Mouse (Mus musculus): ENCODE data around the gene Cacna2d4.

Cacna2d4 gene

DNA sequence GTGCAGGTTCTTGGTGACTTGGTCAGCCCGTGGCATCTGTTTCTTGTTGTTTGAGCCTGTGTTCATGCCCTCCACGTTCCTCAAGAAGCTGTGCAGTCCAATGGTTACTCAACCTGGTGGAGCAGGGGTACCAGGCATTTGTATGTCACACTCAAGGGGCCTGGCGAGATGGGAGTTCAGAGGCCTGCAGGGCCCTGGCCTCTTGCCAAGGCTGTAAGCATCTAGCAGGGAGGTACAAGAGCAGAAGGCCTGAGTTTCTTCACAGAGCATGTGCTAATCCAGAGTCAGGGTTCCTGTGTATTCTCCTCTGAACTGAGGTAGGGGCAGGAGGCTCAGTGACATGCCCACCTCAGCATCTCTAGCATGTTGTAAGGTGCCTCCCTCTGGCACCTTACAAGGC lies 76.8 kb downstream of the Cacna2d4 start:
- DNase-seq, result peak; percentile 42

DNA sequence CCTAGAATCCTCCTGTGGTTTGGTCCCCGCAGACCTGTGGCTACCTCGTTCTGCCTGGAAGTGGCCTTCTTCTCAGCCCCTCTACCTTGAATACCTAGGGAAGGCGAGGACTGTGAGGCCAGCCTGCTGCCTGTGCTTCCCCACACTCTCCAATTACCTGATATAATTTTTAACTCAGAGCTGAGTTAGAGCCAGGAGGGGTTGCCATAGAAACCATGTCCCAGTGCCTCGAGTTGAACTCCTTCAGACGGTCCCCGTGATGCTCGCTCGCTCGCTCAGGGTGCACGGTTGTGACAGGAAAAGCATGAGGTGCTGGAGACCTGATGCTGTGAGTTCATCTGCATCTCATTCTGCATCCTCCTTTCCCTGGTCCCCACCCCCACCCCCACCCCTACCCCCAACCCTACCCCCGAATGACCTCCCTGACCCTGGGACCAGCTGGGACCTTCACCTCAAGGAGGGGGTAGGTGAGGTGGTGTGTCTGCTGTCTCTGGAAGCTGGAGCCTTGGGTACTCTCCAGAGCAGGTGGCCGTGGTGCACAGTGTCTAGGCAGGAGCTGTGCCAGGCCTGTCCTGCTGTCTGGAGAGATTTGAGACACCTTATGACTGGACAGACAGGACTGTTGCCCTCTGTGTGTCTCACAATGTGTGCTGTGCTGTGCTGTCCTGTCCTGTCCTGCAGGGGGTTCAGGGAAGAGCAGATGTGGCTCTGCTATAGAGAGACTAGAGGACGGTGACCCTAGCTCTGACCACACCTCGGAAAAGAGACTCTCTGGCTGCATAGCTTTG lies 77.5 kb downstream of the Cacna2d4 start:
- DNase-seq, result no peak

DNA sequence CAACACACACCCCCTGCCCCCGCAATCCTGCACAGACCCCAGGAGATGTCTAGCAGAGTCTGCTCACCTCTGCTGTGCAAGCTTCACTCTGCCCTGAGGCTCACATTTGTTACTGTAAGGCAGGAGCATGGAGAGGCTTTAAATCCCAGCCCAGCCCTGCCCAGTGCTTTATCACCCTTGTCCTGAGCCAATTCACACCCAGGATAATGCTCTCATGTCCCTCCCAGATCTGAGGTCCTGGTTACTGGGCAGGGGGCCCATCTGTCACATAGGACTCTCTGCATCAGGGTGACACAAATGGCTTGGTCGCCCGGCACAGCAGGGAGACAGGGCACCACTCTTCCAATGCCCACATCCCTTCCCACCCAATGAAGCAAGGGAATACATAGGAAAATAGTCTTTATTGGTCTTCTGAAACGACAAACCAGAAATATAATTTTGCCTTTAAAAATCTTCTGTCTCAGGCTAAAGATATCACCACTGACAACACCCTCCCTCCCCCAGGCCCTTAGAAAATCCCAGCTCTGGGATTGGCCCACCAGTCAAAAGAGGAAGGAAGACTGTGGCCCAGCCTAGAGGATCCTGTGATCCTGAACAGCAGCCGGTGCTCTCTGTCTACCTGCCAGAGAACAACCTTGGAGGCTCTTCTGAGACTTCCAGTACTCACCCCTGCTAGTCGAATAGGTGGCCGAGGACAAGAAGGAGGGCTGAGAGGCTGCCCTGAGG lies 78.6 kb downstream of the Cacna2d4 start:
- DNase-seq, result peak; percentile 61

DNA sequence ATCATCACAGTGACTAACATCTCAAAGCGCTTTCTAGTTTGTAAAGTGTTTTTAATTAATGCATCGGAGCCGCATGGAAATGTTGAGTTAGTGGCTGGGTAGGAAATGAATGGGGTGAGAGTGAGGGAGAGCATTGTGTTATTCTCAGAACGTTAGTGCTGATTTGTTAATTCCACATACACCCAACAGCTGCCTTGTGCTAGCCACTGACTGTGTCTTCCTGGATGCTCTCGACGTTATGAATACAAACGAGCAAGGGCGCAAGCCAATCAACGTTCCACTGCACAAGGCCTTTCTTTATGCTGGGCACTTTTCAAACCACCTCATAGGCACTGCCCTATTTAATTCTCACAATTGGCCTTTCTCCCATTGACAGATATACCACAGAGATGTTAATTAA lies 82.4 kb downstream of the Cacna2d4 start:
- peak; percentile 79 for DNase-seq

DNA sequence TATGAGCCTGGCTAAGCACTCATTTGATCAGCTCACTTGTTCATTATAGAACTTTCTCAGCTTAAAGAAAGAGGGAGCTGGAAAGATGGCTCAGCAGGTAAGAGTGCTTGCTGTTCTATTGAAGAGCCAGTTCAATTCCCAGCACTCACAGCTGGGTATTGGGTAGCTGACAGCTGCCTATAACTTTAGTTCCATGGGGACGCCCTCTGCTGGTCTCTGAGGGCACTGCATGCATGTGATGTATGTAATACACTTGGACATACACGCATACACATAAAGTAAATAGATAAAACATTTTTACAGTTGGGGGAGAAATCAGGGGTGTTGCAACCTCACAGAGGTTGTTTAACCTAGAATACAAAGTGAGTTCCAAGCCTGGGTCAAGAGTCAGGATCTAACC lies 83.0 kb downstream of the Cacna2d4 start:
- DNase-seq, result peak; percentile 43

DNA sequence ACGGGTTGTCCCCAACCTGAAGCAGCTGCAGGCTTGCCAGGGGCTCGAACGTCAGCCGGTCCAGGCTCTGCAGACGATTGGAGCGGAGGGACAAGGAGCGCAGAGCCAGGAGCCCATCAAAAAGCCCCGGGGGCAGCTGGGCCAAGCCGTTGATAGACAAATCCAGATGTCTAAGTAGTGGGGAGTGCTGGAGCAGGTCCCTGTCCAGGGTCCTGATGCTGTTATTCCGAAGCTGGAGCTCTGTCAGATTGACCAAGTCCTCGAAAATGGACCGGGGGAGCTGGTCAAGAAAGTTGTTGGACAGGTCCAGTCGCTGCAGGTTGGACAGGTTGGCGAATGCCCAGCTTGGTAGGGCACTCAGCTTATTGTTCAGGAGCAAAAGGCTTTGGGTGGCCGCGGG lies 84.2 kb downstream of the Cacna2d4 start:
- no peak for DNase-seq

DNA sequence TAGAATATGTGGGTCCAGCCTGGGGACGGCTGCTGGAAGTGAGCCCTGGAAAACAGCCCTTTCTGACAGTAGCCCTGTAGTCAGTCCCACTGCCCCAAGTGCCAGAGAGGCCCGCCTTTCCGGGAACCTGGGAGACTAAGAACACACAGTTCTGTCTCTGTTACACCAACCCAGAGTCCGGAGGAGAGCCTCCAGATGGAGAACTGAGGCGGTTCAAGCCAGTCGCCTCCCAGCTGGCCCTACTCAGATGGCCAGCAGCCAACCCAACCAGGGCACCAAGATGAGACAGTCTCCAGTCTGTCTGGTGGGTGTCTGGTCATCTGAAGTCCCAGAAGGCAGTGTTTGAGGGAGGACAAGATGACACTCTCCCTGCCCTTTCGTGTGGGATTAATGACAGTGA lies 85.4 kb downstream of the Cacna2d4 start:
- no peak for DNase-seq

DNA sequence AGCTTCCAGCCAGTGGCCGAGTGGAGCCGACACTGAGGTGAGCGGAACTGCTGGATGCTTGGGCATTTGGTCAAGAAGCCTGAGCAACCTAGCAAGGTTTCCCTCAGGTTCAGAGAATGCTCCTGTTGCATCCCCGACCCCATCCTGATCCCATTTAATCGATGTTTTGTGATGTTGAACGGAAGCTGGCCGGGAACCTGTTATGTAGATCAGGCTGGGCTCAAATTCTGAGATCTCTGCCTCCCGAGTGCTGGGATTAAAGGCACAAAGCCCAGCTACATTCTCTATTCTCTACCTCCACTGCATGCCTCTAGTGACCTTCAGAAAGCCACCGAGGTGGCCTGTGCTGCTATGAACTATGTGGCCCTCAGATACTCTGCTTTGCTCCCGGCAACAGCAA lies 88.5 kb downstream of the Cacna2d4 start:
- no peak for DNase-seq

DNA sequence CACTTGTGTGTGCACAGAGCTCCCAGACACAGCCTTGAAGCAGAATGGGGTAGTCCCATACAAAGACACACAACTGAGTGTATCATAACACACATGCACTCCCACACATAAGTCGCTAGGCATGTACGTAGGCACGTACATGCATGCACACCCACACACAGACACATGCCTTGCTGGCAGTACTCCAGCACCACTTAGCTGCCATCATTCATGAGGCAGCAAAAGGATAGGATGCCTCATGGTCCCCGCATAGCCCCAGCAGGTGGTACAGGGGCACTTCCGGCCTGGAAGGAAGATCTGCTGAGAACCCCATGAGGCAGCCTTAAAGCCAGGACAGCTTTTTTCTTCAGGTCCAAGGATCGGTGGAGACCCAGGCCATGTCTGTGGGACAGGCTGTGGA lies 89.7 kb downstream of the Cacna2d4 start:
- DNase-seq, result peak; percentile 64

DNA sequence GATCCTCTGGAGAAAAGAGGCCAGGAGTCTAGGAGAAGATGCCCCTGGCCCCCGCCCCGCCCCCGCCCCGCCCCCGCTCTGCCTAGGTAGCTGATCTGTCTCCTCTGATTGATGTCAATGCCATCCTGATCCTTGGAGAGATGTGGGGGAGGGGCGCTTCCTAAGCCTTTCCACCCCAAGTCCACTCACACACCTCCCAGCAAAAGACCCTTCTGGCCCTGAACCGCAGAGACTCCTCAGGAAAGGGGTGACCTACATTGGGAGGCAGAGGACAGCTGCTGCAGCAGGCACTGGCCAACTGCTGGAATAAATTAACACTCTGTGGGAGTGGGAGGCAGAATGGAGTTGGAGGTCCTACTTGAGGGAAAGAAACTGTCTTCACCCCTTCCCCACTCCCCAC lies 90.2 kb downstream of the Cacna2d4 start:
- DNase-seq, result peak; percentile 90

DNA sequence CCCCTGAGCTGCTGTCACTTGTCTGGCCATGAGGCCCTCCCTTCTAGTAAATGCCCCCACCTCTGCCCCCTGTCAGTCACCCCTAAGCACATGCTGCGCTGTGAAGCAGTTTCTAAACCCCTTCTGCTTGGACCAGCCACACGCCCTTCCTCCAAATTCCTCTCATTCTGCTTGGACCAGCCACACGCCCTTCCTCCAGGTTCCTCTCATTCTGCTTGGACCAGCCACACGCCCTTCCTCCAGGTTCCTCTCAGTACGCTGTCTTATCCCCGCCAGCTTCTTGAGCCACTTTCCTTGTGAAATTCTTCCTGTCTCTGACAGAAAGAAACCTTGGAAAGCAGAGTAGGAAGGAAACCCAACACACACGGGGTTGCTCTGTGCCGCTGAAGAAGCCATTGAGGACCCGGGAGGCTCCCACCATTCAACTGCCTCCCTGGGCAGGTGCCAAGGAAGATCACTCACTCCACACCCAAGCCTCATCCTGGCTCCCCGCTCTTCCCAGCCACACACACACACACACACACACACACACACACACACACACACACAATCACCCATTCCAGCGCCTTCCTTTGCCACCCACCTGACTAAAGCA lies 92.3 kb downstream of the Cacna2d4 start:
- no peak for DNase-seq

DNA sequence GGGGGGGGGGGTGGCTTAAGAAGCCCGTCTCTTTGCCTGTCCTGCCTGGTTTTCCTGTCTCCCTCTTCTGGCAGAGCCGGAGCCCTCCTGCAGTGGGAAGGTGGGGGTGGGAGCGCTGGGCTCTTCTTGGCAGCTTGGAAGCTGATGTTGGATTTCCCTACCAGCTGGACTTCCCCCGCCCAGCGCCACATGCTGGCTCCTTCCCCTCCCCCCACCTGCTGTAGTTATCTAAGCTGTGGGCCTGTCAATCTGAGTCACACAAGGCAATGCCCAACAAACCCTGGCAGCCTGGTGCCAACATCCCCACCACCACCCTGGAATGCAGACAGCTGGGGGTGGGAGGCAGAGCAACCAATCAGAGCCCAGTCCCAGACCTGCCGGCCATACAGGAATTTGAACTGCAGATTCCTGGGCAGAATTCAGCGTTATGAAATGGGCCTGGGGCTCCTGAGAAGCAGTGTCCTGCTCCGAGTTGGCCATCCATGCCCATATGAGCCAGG lies 92.9 kb downstream of the Cacna2d4 start:
- DNase-seq, result peak; percentile 97

DNA sequence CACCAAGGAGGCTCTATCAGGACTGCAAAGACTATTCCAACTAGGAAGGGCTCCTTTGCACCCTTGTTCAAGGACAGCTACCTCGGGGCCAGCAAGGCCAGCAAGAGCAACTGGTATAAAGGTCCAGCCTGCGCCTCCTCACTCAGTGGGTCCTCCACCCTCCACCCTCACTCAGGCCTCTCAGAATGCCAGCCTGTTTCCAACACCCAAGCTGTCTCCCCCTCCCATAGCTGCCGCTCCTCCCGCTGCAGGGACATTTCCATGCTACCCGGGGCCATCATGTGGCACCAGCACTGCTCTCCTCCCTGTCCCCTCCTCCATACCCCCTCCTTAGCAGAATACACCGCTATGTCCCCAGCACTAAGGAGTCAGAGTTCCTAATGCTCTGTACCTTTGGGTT lies 93.6 kb downstream of the Cacna2d4 start:
- DNase-seq, result peak; percentile 51

DNA sequence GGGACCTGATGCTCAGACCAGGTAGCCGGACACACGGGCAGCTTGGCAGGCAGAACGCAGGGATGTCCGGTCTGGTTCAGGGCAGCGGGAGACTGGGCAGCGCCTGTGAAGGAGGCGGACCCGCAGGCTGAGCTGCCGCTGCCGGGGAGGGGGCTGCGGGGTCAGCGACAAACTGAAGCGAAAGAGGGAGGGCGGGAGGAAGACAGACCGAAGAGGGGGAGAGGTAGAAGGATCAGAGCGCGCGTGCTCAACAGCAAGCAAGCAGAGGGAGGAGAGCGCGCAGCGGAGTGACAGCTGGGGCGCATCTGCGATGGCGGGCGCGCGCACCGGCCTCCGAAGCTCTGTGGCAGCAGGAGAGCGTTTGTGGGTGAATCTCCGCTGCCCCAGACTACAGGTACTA lies 94.2 kb downstream of the Cacna2d4 start, which contains the start of gene Lrtm2:
TSS of gene Lrtm2 (minus strand) at position 261 of the 400 bp plus-strand sequence.
- peak; percentile 85 for DNase-seq

DNA sequence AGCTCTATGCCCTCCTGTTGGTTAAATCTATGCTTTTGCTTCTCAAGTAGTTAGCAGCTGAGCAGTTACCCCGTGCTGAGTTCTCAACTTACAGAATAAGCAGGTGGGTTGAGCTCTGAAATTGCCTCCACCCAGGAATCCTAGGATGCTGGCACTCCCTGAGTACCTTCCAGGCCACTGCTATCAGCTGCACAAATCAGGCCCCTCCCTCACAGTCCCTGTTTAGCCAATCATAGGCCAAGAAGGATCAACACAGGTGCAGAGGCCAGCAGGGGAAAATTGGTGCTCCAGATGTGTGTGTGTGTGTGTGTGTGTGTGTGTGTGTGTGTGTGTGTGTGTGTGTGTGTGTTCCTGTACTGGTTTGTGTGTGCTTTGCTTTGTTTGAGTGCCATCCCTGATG lies 95.8 kb downstream of the Cacna2d4 start:
- no peak for DNase-seq

DNA sequence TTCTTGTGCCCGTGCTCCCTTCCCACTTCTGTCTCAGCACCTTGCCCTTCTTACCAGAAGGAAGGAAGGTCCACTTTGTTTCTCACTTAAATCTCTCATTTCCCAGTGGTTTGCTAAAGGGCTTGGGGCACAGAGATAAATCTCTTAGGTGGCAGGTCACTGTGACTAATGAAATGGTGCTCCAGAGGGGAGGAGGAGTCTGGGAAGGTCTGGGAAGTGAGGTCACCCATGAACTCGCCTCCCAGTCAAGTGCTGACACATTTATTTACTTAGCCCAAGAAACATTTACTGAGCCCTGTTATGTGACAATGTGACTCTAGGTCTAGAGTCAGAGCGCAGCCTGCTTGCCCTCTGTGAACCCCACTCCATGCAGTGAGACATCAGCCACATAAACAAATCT lies 96.9 kb downstream of the Cacna2d4 start:
- DNase-seq, result no peak

DNA sequence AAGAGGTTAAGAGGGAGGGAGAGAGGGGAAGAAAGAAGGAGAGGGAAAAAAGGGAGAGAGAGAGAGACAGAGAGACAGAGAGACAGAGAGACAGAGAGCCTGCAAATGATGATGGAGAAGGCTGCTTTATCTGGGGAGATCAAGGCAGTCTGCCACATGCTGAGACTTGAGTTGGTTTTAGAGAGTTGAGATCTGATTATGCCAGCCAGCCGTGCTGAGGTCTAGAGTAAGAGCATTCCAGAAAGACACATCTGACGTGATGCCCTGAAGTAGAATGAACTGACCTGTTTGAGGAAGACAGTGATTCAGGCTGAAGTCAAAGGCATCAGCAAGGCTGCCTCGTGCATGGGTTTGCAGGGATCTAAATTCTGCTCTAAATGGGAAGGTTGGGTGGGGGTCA lies 97.5 kb downstream of the Cacna2d4 start:
- no peak for DNase-seq

DNA sequence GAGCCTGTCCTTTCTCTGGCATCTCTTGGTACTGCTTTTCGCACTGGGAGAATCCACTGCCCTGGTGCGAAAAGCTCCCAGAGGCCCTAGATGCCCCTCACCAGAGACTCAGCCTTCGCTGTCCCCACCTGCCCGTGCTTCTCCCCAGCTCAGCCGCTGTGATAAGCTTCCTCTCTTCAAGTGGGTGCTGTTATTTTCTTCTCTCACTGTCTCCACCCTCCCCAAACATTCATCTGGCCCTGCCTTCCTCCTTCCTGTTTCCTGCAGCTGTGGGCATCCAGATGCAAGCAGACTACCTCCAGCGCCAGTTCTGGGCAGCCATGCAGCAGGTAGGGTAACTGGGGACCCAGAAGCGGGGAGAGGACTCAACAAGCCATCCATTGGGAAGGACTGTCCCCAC lies 99.8 kb downstream of the Cacna2d4 start:
- no peak for DNase-seq

DNA sequence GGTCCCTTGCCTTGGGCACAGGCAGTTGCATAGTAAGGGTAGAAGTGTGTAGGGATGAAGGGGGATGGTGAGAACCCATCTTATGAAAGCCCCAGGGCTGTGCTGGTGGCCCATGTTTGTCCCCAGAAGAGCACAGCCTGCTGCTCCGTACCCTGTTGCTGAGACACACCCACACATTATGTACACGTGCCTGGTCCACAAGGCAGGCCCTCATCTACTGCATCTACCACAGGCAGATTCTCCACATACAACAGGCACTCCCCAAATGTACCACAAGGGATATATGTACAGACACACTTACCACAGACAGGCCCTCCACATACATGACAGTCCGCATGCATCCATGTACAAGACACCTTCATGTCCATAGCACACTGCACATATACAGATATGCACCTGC lies 101.0 kb downstream of the Cacna2d4 start:
- no peak for DNase-seq

DNA sequence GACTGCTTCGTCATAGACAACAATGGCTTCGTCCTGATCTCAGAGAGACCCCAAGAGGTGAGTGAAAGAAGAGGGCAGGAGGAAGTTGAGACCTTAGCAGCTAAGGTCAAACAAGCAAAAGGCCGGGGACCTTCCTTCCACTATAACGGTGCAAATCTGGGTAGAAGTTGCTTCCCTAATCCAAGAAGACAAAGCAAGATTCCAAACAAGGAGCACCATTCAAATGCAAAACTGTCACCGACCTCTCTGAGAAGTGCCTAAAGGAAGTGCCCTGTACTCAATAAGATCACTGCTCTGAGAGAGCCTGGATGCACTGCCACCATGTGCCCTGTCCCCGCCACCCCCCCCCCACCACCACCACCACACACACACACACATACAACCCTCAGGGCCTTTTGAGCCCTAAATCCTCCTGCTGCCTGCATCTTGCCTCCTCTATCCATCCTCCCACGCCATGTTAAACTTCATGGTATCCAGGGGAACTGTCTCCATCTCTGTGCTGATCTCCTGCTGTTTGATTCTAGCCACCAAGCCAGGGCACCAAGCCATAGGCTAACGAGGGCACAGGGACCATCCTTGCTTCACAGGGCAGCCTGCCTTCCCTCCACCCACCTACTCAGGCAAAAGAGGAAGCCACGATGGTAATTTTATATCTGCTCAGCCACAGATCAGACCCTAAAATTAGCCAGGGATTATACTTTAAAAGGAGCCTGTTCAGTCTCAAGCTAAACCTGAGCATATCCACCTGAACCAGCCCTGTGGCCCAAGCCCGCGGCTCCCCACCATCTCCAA lies 102.0 kb downstream of the Cacna2d4 start:
- no peak for DNase-seq

DNA sequence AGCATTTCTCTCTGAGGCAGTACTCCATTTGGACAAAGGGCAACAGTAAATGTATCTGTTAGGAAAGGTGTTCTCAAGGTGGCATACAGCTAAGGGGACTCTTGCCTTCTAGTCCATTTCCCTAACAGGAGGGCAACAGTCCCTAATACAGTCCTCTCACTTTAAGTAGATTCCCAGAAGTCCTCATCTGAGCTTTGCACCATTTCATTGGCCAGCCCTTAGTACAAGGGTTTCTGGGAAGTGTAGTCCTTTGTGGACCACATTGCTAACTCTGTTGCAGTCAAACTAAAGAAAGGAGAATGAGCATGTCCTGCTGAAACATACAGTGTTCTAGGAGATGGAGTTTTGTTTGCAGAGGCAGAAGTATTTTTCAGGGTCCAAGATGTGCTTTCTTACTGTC lies 105.1 kb downstream of the Cacna2d4 start:
- peak; percentile 69 for DNase-seq

DNA sequence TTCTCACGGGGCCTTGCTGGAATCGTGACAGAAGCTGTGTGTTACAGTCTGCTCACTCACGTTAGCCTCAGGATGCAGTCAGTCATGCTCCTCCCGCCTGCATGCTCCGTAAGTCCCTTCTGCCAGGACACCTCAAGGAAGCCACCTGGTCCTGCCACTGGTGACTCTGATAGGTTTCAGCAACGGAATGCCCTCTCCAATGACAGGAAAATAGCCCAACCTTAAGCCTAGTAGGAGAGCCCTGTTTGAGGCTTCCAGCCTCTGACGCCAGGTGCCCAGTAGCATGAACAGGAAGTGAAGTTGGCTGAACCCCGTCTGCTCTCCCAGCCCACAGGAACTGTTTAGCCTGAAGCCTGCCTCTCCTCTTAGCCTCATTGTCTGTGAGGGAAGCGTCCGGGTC lies 109.9 kb downstream of the Cacna2d4 start:
- DNase-seq, result no peak

DNA sequence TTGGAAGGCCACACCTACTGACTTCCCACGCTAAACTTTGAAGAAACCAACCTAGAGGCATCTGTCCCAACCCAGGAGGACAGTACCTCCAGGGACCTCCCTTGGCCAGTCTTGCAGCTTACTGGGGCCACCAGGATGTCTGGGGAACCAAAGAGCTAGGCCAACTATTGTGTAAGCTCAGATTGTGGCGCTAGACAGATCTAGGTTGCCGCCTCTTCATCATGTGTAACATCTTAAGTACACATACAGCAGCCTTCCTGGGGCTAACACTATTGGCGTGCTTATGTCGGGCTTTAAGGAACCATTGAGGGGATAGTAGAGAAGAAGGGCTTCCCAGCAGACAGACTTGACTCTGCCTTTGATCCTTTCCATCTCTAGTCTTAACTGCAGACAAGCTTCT lies 111.5 kb downstream of the Cacna2d4 start:
- DNase-seq, result no peak
